Mouse (Mus musculus): ENCODE data around the gene Tsc22d3.

Gene Tsc22d3

DNA sequence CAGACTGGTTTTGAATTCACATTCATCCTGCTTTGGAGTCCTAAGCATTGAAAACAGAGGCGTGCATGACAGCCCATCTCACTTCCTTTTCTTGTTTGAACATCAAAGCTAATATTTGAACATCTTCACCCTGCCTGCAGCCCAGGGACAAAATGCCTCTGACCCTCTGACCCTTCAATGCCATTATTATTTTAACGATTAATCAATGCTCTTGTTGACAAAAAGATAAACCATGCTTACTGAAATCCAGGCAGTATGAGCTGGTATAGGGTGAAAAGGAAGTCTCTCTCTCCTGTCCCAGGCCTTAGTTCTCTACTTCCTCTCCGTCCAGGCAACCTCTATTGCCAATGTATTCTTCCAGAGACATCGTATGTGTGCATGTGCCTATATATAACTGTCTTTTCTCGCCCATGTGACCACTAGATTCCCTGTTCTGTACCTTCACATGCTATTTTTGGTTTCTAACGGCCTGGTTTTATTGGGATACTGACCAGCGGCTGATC lies 106.9 kb downstream of the Tsc22d3 start:
- no peak for DNase-seq

DNA sequence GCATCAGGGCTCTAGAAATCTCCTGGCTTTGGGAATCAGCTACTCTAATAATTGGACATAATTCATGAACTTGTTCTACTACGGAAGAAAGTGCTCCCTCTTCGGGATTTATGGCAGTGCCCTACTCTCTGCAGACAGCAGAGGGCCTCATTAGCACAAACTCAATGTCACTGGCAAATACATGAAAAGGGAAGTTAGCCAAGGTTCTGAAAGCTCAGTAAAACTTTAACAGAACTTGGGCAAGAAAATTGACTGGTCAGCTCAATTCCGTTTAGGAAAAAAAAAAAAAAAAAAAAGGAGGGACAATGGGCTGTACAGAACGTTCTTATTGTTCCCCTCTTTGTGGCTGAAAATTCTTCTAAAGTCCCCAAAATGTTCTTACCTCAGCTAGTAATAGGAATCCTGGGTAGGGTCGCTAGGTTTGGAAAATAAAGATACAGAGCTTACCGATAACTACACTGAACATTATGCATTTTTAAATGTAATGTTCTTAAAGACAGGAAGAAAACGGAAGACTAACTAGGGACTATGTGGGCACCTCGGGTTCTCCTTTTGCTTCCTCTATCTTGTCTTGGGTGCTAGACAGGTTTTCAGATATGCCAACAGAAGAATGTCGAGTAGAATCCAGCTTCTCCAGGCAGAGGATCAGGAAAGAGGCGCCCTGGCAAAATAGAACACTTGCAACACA lies 108.4 kb downstream of the Tsc22d3 start:
- DNase-seq: peak; percentile 43

GRCm38 (mm10) chrX:140490203-140490602 lies 110.3 kb downstream of the Tsc22d3 start:
- DNase-seq: no peak
